Mouse (Mus musculus): ENCODE results near the gene Cklf. TPM values are rescaled to one million over a fixed set of nuclear protein-coding genes. Genes with fewer than 3 reads are reported as not detected.

Cklf gene
- total RNA-seq (2021), result 1 to 10 TPM; 4.7 to 5.0 TPM

DNA sequence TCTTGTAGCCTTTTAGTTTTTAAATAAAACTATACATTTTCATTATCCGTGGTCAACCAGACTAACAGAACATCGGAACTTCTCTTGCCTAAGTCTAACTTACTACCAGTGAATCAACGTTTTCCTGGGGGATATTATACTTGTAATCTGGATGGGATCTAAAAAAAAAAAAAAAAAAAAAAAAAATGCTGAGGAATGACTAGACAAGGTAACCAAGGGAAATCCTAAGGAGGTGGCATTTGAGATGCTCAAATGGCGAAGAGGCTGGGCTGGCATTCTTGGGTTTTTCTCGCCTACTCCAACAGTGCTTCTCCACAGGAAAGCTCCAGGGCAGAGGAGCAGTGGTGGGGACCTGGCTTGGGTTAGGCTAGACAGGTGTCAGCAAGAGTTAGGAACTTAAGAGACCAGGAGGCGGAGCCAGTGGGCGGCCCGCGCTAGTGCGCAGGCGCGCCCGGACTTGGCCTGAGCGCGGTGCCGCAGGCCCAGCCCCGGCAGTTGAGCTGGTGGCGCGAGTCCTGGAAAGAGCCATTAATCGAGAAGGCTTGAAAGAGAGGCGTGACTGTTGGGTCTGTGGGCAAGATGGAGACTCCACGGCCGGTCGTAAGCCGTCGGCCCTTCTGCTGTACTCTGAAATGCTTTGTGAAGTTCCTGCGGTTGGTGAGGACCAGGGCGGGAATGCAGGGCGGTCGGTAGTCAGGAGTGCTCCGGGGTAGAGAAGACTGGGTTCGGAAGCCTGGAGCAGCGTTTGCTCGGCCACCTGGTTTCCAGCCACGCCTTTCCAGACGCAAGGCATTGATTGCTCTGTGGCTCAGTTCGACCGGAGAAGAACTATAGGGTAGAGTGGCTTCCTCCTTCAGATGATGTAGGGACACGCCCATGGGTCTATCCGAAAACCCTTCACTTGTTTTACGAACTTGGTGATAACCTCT is at the start of gene Cklf:
Cklf (plus strand) TSS at position 423 of the 929 bp plus-strand sequence.
- intact Hi-C loops (cut with DNase I), result loop anchor here (2.0 to 10.0 kb wide), 3 partner anchors 92 to 314 kb away; no protein-coding TSS in a partner anchor

DNA sequence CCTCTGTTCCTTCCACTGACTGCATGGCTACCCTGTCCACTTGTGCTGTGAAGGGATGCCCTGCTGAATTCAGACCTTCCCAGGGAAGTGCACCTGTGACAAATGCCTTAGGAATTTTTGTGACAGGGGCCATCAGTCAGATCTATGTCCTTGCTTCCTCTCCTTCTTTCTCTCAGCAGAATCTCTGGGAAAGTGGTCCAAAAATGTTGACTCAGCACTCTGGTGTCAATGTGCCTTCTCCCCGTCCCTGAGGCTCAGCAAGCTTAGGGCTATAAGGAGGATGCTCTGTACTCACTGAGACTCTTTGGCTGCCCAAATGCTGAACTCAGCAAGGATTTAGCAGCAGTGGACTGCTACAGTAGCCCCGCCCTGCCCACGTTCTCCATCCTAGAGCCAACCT is 49.0 kb upstream of the Cklf start:
- DNase-seq (ENCODE audit: low spot score), result no peak
- intact Hi-C loops (cut with DNase I), result no loop called here

More for the DNA sequence above, at the start of gene Cklf:
- peak; percentile 73 for DNase-seq (ENCODE audit: low spot score)

DNA sequence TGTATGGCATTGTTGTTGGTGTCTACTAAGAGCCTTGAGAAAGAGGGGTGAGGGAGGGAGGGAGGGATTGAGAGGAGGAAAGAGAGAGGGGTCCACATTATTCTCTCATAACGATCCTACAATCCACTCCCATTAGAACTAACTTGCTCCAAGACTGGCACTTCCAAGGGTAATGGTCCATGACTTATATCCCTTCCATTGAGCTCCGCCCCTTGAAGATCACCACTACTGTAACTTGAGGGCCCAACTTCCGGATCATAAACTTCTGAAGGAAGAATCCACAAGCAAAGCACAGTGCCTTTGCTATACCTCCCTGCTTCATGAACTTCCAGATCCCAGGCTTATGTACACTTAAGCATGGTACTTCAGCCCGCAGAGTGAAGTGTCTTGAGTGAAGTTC is 48.3 kb upstream of the Cklf start:
- intact Hi-C loops (cut with DNase I), result no loop called here

DNA sequence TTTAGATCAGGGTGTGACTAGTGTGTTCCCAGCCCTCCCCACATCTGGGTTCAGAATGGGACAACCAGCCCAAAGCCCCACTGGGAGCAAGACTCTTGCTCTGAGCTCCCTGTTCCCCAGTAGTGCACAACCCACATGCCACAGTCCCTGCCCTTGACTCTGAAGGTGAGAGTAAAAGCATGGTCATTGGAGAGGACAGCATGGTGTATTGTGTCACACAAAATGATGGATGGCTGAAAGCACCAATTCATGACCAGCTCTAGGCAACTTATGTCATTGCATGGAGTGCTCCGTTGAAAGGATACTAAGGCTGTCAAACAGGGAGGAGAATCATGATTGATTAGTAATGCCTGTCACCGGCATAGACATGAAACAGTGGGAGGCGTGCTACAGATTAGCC is 45.4 kb upstream of the Cklf start:
- intact Hi-C loops (cut with DNase I), result no loop called here
- no peak for DNase-seq (ENCODE audit: low spot score)

More for the DNA sequence above, 48.3 kb upstream of the Cklf start:
- DNase-seq (ENCODE audit: low spot score), result no peak

DNA sequence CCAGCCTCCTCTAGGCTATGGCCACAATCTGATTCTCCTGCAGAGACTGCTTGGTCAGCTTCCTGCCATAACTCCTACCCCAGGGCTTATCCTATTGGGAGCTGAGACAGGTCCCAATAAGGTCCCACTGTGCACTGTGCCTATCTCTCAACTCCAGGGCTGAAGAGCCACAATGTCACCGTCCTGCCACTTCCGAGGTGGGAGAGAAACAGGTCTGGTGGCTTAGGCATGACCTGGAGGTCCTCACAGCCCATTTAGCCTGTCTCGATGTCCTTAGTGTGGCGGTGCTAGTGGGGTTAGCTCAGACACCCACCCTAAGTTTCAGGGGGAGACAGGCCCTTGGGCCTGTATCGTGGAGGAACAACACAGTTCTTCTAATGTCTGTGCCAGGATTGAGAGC is 33.1 kb upstream of the Cklf start:
- intact Hi-C loops (cut with DNase I), result no loop called here
- no peak for DNase-seq (ENCODE audit: low spot score)

DNA sequence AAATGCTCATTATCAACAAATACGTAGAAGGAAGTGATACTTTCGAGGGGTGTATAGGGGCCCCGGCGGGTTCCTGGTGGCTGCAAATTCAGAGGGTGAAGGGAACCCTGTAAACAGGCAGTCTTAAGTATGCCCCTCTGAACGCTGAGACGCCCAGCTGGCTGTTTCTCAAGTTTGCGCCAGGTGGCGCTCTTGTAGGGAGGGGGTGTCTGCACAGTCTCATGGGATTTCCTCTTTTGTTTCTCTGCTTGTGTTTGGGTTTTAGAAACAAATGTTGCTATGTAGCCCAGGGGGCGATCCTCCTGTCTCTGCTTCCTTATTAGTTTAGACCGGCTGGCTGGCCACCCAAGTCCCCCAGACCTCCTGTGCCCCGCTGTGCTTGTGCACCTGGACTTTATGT is 31.6 kb upstream of the Cklf start:
- no peak for DNase-seq (ENCODE audit: low spot score)
- intact Hi-C loops (cut with DNase I), result loop anchor here (1.0 kb wide), 1 partner anchor 73 kb away; no protein-coding TSS in a partner anchor

DNA sequence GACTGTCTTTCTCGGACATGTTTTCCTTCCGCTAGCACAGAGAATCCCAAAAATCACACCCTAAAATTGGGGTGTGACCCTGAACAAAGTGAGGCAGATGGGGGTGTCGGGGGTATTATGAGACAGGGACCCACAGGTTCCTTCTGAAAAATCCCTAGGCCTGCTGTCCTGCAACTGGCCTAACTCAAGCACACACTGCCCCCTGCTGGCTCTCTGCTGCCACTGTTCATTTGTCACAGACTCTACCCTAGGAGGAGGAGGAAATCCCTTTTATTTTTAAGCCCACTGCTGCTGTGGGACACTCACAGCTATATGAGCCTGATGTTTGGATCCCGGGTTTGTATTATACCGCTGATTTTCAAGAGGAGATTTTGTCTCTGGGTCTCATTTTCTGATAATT is 30.9 kb upstream of the Cklf start:
- intact Hi-C loops (cut with DNase I), result loop anchor here (1.0 to 2.0 kb wide), 2 partner anchors 74 to 135 kb away; no protein-coding TSS in a partner anchor
- DNase-seq (ENCODE audit: low spot score), result peak; percentile 44

DNA sequence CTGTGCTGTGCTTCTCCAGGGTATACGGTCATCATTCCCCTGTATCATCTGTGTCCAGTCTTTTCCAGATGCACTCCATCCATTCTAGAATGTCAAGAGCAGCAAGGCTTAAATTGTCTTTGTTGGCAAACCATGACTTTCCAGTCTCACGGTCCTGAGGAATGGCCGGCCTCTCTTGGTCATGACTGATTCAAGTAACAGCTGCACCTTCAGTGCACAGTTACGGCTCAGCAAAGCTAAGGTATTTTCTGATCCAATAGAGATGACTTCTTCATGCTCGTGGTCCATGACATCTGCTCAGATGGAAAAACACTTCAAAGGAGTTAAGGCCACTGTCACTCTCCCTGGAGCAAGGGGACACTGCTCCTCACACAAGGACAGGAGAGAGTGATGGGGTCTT is 23.6 kb upstream of the Cklf start:
- DNase-seq (ENCODE audit: low spot score), result no peak
- intact Hi-C loops (cut with DNase I), result no loop called here

DNA sequence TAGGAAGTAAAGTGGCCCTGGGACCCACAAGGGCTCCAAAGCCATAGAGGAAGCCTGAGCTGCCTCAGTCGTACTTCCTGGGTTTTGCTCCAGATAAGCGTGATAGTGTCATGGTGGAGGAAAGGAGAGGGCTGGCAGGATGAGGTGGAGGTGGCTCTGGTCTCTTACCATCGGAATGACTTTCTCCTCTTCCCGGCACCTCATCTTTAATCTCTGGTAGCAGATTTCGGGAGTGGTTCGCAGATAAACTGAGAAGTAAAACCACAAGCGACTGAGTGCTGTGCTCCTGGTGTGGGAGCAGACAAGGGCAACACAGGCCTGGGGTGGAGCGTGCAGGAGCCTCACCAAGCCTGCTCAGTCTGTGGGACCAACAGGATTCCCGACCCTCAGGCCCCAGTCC is 20.3 kb upstream of the Cklf start:
- DNase-seq (ENCODE audit: low spot score), result no peak
- intact Hi-C loops (cut with DNase I), result no loop called here

DNA sequence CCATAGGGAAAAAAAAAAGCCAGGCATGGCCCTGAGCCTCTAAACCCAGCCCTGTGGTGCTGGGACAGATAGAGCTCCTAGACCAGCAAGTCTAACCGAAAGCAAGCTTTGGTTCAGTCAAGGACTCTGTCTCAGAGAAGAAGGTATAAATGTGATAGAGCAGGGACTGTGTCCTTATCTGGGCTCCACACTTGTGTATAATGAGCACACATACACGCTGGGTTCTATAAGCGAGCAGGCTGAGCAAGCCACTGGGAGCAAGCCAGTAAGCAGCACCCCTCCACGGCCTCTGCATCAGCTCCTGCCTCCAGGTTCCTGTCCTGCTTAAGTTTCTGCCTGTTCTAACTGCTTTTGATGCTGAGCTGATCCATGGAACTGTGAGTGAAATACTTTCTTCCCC is 18.6 kb upstream of the Cklf start:
- no peak for DNase-seq (ENCODE audit: low spot score)
- intact Hi-C loops (cut with DNase I), result no loop called here

DNA sequence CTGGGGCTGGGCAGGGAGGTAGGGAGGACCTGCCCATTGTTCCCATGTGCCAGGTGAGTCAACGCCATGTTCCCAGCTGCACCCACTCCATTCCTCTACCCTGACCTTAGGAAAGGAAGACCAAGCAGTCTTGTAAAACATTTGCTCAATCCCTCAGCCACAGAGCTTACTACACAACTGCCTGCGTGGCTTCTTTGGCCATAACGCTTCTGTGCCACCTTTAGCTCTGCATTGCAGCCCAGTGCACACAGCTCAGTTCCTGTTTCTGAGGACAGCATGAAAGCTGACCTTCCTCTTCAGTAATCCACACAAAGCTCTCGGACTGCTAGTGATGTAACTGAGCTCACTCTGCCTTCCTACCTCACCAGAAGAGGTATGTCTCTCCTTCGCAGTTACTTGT is 17.7 kb upstream of the Cklf start:
- intact Hi-C loops (cut with DNase I), result no loop called here
- no peak for DNase-seq (ENCODE audit: low spot score)

DNA sequence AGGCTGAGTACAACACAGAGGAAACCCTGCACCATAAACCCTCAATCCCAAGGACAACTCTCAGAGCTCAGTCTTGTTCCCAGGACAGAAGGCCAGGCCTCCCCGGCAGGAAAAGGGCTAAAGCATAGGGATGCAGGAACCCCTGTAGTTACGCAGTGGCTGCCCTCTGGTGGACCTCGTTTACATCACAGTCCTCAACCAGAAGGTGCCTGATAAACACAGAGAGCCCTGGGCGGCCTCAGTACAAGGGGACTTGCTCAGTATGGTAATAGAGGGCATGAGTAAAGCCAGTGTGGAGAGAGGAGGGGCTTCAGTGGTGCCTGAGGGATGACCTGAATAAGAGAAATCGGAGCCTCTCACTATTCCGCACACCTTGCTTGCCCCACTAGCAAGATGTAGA is 16.1 kb upstream of the Cklf start:
- DNase-seq (ENCODE audit: low spot score), result no peak
- intact Hi-C loops (cut with DNase I), result no loop called here

DNA sequence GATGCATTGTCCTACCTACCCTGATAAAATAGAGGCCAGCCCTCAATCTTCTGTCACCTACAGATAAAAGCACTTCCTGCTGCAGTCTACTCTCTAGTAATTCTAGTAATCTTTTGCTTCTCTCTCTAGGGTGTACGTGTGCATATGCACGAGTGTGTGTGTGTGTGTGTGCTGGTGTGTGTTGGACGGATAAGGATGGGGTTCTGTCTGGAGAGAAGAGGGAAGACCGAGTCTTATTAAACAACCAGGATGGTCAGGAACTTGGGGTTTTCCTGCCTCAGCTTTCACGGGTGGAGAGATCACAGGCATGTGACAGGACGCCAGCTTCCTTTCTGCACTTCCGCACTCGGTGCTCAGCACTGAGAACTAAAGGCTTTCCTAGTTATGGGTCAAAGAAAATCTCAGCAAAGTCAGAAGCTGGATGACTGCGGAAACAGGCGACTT is 11.2 kb upstream of the Cklf start:
- no peak for DNase-seq (ENCODE audit: low spot score)
- intact Hi-C loops (cut with DNase I), result no loop called here

DNA sequence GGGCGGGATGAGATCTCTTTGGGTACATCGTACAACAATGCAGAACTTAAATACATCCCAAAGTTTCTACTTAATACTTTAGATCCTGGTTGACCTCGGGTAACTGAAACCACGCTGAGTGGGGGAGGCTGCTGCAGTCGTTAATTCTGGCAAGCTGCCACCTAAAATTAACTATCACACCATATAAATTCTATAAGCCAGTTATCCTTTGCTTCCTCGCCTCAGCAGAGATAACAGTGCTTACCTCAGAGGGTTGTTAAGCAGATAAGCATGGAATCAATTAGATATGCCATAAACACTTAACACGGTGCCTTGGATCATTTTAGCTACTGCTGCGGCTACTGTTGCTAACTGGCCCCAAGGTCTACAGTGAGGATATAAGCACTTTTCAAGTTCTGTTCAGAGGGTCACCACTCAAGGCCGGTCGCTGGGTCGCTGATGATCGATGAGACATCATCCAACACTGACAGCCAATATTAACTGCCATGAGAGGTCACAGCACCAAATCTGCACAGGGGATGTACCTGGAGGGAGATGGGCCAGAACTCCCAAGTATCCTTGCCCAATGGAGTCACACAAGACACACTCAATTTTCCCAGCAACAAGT is 8.5 kb upstream of the Cklf start:
- intact Hi-C loops (cut with DNase I), result no loop called here
- no peak for DNase-seq (ENCODE audit: low spot score)

DNA sequence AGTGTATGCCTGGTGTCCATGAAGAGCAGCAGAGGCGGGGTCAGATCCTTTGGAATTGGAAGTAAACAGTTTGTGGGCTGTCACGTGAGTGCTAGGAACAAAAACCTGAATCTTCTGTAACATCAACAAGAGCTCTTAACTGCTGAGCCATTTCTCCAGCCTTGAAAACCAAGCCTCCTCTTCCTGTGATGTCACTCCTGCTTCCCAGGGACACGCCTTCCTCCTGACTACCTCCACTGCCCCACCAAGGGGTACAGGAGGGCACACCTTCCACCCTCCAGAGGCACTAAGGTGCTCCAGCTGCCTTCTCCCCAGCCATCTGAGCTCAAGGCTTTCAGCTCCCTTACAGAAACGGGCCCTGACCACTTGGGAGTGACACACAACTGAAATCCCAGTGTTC is 4.0 kb upstream of the Cklf start:
- intact Hi-C loops (cut with DNase I), result no loop called here
- no peak for DNase-seq (ENCODE audit: low spot score)

DNA sequence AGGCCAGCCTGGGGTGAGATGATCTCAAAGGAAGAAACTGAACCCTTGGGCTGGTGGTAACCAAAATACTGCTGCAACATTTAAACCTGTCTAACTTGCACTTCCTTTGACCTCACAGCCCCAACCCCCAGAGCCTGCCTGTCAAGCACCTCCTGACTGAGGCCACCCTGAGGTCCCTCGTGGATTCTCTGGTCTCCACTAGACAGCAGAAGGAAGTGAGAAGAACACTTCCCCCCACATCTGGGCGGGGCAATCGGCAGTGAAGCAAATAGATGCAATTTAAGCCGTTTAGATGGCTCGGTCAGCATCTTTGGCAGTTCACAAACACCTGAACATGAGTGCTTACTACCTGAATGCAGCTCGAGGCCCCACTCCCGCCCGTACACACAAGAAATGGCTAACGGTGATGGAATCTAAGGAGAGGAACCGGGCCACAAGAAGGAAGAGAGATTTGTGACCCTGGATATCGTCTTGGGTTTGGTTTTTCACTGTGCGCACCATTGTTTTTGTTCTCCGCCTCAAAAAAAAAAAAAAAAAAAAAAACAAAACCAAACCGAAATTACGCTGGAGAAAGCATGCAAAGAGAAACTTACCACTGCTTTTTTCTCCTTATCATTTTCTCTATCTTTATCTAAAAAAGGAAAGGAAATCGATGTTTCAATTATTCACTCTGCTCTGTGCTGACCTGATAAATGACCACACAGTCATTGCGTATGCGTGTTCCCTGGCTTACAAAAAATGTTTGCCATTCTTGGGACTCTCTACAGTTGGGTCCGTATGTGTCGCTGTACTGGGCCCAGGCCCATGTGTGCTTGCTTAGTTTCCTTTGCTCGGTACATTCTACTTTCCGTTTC is 3.4 kb upstream of the Cklf start:
- no peak for DNase-seq (ENCODE audit: low spot score)
- intact Hi-C loops (cut with DNase I), result no loop called here

DNA sequence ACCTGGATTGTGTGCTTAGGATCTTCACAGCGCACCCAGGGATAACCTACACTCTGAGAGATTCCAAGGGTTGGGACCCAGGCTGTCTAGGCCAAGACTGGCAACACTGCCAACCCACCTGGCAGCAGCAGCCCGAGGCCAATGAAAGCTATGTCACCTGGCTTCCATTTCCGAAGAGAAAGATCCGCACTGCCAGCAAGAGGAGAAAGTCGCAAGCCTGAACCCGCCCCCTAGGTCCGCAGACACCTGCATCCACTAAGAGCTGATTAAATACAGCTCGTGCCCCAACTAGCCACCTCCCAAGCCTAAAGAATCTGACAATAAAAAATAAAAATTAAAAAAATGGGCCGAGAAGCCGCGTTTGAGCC is 2.8 kb upstream of the Cklf start:
- intact Hi-C loops (cut with DNase I), result no loop called here
- DNase-seq (ENCODE audit: low spot score), result no peak

DNA sequence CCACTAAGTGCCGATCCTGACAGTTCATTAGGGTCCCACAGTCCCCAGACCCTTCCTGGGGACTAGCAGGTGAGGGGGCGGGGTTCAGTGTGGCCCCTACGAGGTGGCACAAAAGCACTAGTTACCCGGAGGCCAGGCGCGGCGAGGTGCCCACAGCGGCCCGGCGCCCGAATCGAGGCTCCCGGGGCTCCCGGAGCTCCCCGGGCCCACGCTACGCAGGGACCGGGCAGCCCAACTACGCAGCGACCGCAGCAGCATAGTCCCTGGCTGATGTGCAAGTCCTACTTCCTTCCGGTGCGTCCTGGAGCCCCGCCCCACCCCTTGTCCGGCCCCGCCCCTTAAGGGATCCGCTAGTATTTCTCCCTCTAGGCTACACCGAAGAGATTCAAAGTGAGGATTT is 2.4 kb upstream of the Cklf start, which contains the start of gene Tk2:
Tk2 (minus strand) TSS at position 283 of the 400 bp plus-strand sequence.
- intact Hi-C loops (cut with DNase I), result no loop called here

DNA sequence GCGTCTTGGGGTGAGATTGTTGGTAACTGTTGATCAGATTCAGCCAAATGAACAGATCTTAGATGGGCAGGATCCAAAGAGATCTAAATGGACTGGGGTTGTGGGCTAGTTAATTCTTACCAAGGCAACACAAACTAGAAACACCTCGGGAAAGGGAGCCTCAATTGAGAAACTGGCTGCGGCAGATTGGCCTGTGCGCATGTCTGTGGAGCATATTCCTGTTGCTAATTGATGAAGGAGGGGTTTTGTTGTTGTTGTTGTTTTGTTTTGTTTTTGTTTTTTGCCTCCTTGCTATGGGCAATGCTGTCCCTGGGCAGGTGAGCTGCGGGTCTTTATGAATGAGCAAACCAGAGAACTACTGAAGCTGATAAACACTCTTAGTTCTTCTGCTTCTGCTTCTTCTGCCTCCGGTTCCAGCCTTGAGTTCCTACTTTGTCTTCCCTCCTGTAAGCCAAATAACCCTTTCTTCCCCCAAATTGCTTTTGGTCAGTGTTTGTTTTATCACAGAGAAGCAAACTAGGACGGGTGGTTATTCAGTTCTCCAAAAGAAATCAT is 1.1 kb upstream of the Cklf start:
- intact Hi-C loops (cut with DNase I), result no loop called here
- no peak for DNase-seq (ENCODE audit: low spot score)

More for the DNA sequence above, 2.4 kb upstream of the Cklf start, which contains the start of gene Tk2:
- DNase-seq (ENCODE audit: low spot score), result peak; percentile 53

DNA sequence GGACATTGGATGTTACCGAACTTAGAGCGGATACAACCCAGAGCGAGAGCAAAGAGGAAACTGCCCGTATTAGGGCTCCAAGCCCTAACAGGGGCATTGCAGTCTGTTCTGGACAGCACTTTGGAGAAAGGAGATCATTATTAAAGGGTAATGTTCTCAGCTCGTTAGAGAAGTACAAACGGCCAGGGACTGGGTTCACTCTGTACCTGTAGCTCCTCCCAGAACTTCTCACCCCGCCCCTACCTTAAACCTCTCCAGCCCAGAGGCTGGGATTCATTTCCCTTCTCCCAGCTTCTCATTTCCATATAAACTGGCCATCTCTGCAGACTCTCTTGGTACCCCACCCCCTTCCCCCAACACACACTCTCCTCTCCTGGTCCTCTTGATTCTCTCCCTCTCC is 800 bp downstream of the Cklf start:
- DNase-seq (ENCODE audit: low spot score), result no peak
- intact Hi-C loops (cut with DNase I), result loop anchor here (2.0 to 10.0 kb wide), 3 partner anchors 91 to 313 kb away; no protein-coding TSS in a partner anchor
